Comparison of ENCODE assay signal across 27 mouse cellular contexts in genomic region chr11:118397806-118398530, GRCm38 (mm10). TPM values are rescaled to one million over a fixed set of nuclear protein-coding genes. Genes with fewer than 3 reads are reported as not detected.
DNase-seq lines count a peak whose midpoint lies in the region; ATAC-seq and TF ChIP-seq lines count a peak whose summit lies in the region.
"Had no signal": no experiment of that assay in that cellular context is flagged by ENCODE, and none has a peak within 500 bp of the region (broad histone marks: within the 10 kb centered on the region; RNA-seq: fewer than 3 reads in every experiment).

No protein-coding gene starts in this region.

- peaks cover 38% of the 10 kb centered on the region for H3K4me1 ChIP-seq in cerebellum, adult 2 months (ENCODE audit: control insufficient read depth, insufficient read depth, low read length)
- H3K4me1 ChIP-seq in megakaryocyte, embryonic 14.5 days, result peaks cover 63% of the 10 kb centered on the region
- peaks cover 9% of the 10 kb centered on the region for H3K4me1 ChIP-seq in lung, postnatal 0 days (ENCODE audit: insufficient read depth, low read depth, low read length)
- H3K4me1 ChIP-seq: midbrain, embryonic 15.5 days had no signal

- peaks cover 72% of the 10 kb centered on the region for H3K36me3 ChIP-seq in megakaryocyte, embryonic 14.5 days (replicated peaks; ENCODE audit: low read length)
- H3K36me3 ChIP-seq in lung, postnatal 0 days (ENCODE audit: insufficient read depth, low read length), result peaks cover 4% of the 10 kb centered on the region; the same call in 1 of the 2 replicates
- H3K36me3 ChIP-seq: midbrain, embryonic 15.5 days had no signal

- H3K27me3 ChIP-seq in cerebellum, adult 2 months (ENCODE audit: control insufficient read depth, insufficient read depth, low read length), result no peaks in the 10 kb centered on the region
- H3K27me3 ChIP-seq in megakaryocyte, embryonic 14.5 days (replicated peaks), result no peaks in the 10 kb centered on the region
- no peaks in the 10 kb centered on the region for H3K27me3 ChIP-seq in lung, postnatal 0 days (replicated peaks; ENCODE audit: insufficient read depth, low read length)
- H3K27me3 ChIP-seq: embryonic facial prominence, embryonic 15.5 days; midbrain, embryonic 15.5 days; neural tube, embryonic 15.5 days had no signal

- H3K4me2 ChIP-seq in lung, postnatal 0 days (replicated peaks; ENCODE audit: low read depth, low read length), result no peak overlapping the region
- H3K4me2 ChIP-seq: embryonic facial prominence, embryonic 15.5 days; midbrain, embryonic 15.5 days; neural tube, embryonic 15.5 days had no signal

- DNase-seq in cerebellum, adult 2 months, result peak; percentile 1 to 10
- DNase-seq in cerebellum, adult 9-10 months, result no peak
- DNase-seq in urinary bladder, postnatal 10 days (ENCODE audit: low spot score), result peak; percentile 8
- DNase-seq in urinary bladder, adult 18-20 months (ENCODE audit: low spot score in 2 of 2), result no peak
- DNase-seq in urinary bladder, postnatal 14 days (ENCODE audit: low spot score), result peak; percentile 2
- DNase-seq in lung, postnatal 0 days (ENCODE audit: low spot score), result no peak
- DNase-seq: adrenal gland, postnatal 10 days; embryo, embryonic 11 days; gastrocnemius, postnatal 10 days; heart, postnatal 36 days; left cerebral cortex, postnatal 4 days; liver, postnatal 0 days; lung, postnatal 14 days had no signal

- no peak for TF ChIP-seq POLR2A in cerebellum, adult 2 months (IDR thresholded peaks at IDR 0.05; ENCODE audit: borderline replicate concordance, insufficient read depth, low read length)

- peaks cover 11% of the 10 kb centered on the region for H3K9me3 ChIP-seq in megakaryocyte, embryonic 14.5 days
- H3K9me3 ChIP-seq in lung, postnatal 0 days (ENCODE audit: low read length), result no peaks in the 10 kb centered on the region
- H3K9me3 ChIP-seq: embryonic facial prominence, embryonic 15.5 days; midbrain, embryonic 15.5 days; neural tube, embryonic 15.5 days had no signal

- no peak for ATAC-seq in megakaryocyte, adult 5-6 weeks (ENCODE audit: poor library complexity, severe bottlenecking)
- ATAC-seq in lung, postnatal 0 days, result no peak
- ATAC-seq: hindbrain, embryonic 16.5 days; intestine, postnatal 0 days; liver, postnatal 0 days; midbrain, embryonic 15.5 days had no signal

- no peak for TF ChIP-seq CTCF in cerebellum, adult 2 months (IDR thresholded peaks at IDR 0.05; ENCODE audit: borderline replicate concordance, insufficient read depth, low read depth, low read length)
- no peak for TF ChIP-seq CTCF in lung, postnatal 0 days (IDR thresholded peaks at IDR 0.05)

- 94% methylated on average over 26 of the region's 26 CpGs for WGBS in cerebellum, adult 2 months
- 85% methylated on average over 26 of the region's 26 CpGs for WGBS in lung, postnatal 0 days

- H3K27ac ChIP-seq in cerebellum, adult 2 months (ENCODE audit: insufficient read depth, low read length), result no peak overlapping the region
- no peak overlapping the region for H3K27ac ChIP-seq in lung, postnatal 0 days (ENCODE audit: low read length)
- H3K27ac ChIP-seq: embryonic facial prominence, embryonic 15.5 days; heart, adult 2 months; kidney, postnatal 0 days; layer of hippocampus, adult 2 months; left cerebral cortex, adult 2 months; midbrain, embryonic 15.5 days; neural tube, embryonic 15.5 days had no signal

- H3K4me3 ChIP-seq in cerebellum, adult 2 months (replicated peaks; ENCODE audit: insufficient read depth, low read depth, low read length), result no peak overlapping the region
- H3K4me3 ChIP-seq in megakaryocyte, embryonic 14.5 days (replicated peaks), result peak overlapping the region; percentile 4
- H3K4me3 ChIP-seq in lung, postnatal 0 days (ENCODE audit: low read depth, low read length), result no peak overlapping the region
- H3K4me3 ChIP-seq: embryonic facial prominence, embryonic 15.5 days; heart, adult 2 months; layer of hippocampus, adult 2 months; left cerebral cortex, adult 2 months; midbrain, embryonic 15.5 days; myocyte; neural tube, embryonic 15.5 days had no signal

- no peak overlapping the region for H3K9ac ChIP-seq in lung, postnatal 0 days (replicated peaks; ENCODE audit: low read depth)
- H3K9ac ChIP-seq: embryonic facial prominence, embryonic 15.5 days; liver, postnatal 0 days; midbrain, embryonic 15.5 days; neural tube, embryonic 15.5 days had no signal

- TF ChIP-seq EP300 in lung, postnatal 0 days (IDR thresholded peaks at IDR 0.05), result no peak

RNA-seq across cellular contexts. Expression of gene Lgals3bp, which starts 3.9 kb away (rescaled TPM):
- polyA plus RNA-seq in cerebellum, adult 2 months (2012; rRNA removed), result 23.6 and 24.9 TPM in 2 replicates
- polyA plus RNA-seq in megakaryocyte, embryonic 14.5 days (2012; ENCODE audit: insufficient read depth, low replicate concordance), result 84.6 and 224 TPM in 2 replicates
- 63.8 and 78.5 TPM in 2 replicates for total RNA-seq in megakaryocyte, adult 5-6 weeks (2015)
- 42.1 and 48.1 TPM in 2 replicates for total RNA-seq in megakaryocyte, adult 5-6 weeks (2017)
- 30.8 and 44.3 TPM in 2 replicates for polyA plus RNA-seq in lung, postnatal 0 days (2015; fragmentation: Nextera tagmentation; extraction: Ambion mirVana)

RNA-seq across cellular contexts. Expression of gene Cant1, which starts 20.9 kb away (rescaled TPM):
- 41.8 and 42.6 TPM in 2 replicates for polyA plus RNA-seq in cerebellum, adult 2 months (2012; rRNA removed)
- 41.8 and 139 TPM in 2 replicates for polyA plus RNA-seq in megakaryocyte, embryonic 14.5 days (2012; ENCODE audit: insufficient read depth, low replicate concordance)
- total RNA-seq in megakaryocyte, adult 5-6 weeks (2015), result 18.9 and 19.2 TPM in 2 replicates
- 16.9 and 19.0 TPM in 2 replicates for total RNA-seq in megakaryocyte, adult 5-6 weeks (2017)
- polyA plus RNA-seq in lung, postnatal 0 days (2015; fragmentation: Nextera tagmentation; extraction: Ambion mirVana), result 21.3 and 22.5 TPM in 2 replicates

RNA-seq across cellular contexts. Expression of gene C1qtnf1, which starts 30.0 kb away (rescaled TPM):
- 1.5 and 1.7 TPM in 2 replicates for polyA plus RNA-seq in cerebellum, adult 2 months (2012; rRNA removed)
- polyA plus RNA-seq in megakaryocyte, embryonic 14.5 days (2012; ENCODE audit: insufficient read depth, low replicate concordance), result not detected in 2 replicates
- total RNA-seq in megakaryocyte, adult 5-6 weeks (2015), result not detected in 2 replicates
- total RNA-seq in megakaryocyte, adult 5-6 weeks (2017), result not detected in 2 replicates
- 7.2 and 9.1 TPM in 2 replicates for polyA plus RNA-seq in lung, postnatal 0 days (2015; fragmentation: Nextera tagmentation; extraction: Ambion mirVana)
- total RNA-seq: megakaryocyte-erythroid progenitor cell, adult 5-6 weeks had no signal

RNA-seq across cellular contexts. Expression of gene Timp2, which starts 42.4 kb away (rescaled TPM):
- polyA plus RNA-seq in cerebellum, adult 2 months (2012; rRNA removed), result 119 and 137 TPM in 2 replicates
- 8.4 and 8.9 TPM in 2 replicates for polyA plus RNA-seq in megakaryocyte, embryonic 14.5 days (2012; ENCODE audit: insufficient read depth, low replicate concordance)
- 39.0 and 39.4 TPM in 2 replicates for total RNA-seq in megakaryocyte, adult 5-6 weeks (2015)
- 26.4 and 49.5 TPM in 2 replicates for total RNA-seq in megakaryocyte, adult 5-6 weeks (2017)
- 105 and 107 TPM in 2 replicates for polyA plus RNA-seq in lung, postnatal 0 days (2015; fragmentation: Nextera tagmentation; extraction: Ambion mirVana)

RNA-seq across cellular contexts. Expression of gene Cep295nl, which starts 55.7 kb away (rescaled TPM):
- polyA plus RNA-seq in cerebellum, adult 2 months (2012; rRNA removed), result 0.21 and 0.49 TPM in 2 replicates
- polyA plus RNA-seq in megakaryocyte, embryonic 14.5 days (2012; ENCODE audit: insufficient read depth, low replicate concordance), result not detected in 2 replicates
- 0.38 and 0.87 TPM in 2 replicates for total RNA-seq in megakaryocyte, adult 5-6 weeks (2015)
- 0.66 and 1.6 TPM in 2 replicates for total RNA-seq in megakaryocyte, adult 5-6 weeks (2017)
- polyA plus RNA-seq in lung, postnatal 0 days (2015; fragmentation: Nextera tagmentation; extraction: Ambion mirVana), result 0.44 and 0.88 TPM in 2 replicates
- total RNA-seq: liver, adult 2 months had no signal
- polyA plus RNA-seq: liver, adult 2 months had no signal

Comparison
In these comparisons a context has a peak if more than half of its experiments do, and no peak if none do; other contexts are left out.
1. DNase-seq: peak in cerebellum, adult 2 months (2 of 2), urinary bladder, postnatal 10 days (single experiment) and urinary bladder, postnatal 14 days (single experiment); none in cerebellum, adult 9-10 months (single experiment), urinary bladder, adult 18-20 months (0 of 2) and lung, postnatal 0 days (single experiment).